Mouse (Mus musculus): ENCODE data around the gene Tspan7.
A peak's percentile ranks its signal among the peaks of the same experiment; 100 is the strongest.

The Tspan7 gene

DNA sequence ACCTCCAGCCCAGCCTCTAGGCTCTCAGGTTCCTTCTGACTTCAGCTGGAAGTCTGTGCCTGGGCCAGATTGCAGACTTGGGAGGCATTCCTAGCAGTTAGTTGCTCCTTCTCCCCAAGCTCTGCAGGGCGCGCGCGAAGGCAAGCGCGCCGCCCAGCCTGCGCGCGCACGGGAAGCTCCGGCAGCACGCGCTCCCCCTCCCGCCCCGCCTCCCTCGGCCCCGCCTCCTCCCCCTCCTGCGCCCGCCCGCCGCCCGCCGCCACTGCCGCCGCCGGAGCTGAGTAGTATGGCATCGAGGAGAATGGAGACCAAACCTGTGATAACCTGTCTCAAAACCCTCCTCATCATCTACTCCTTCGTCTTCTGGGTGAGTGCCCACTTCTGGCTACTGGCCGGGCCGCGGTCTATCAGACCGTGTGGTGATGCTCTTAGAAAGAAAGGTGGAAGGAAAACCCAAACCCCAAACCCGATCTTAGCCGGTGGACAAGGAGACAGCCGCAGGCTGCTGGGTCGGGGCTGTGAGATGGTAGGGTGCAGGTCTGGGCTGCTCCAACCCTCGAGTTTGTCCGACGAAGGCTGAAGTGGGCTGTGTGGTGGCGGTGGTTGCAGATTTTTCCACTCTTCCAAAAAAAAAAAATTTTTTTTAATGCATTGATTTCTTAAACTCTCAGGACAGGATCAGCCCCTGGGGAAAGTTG, at the start of gene Tspan7:
Tspan7 (plus strand) TSS at position 287 of the 698 bp plus-strand sequence.
- DNase-seq (ENCODE audit: low spot score in 2 of 2): no peak

DNA sequence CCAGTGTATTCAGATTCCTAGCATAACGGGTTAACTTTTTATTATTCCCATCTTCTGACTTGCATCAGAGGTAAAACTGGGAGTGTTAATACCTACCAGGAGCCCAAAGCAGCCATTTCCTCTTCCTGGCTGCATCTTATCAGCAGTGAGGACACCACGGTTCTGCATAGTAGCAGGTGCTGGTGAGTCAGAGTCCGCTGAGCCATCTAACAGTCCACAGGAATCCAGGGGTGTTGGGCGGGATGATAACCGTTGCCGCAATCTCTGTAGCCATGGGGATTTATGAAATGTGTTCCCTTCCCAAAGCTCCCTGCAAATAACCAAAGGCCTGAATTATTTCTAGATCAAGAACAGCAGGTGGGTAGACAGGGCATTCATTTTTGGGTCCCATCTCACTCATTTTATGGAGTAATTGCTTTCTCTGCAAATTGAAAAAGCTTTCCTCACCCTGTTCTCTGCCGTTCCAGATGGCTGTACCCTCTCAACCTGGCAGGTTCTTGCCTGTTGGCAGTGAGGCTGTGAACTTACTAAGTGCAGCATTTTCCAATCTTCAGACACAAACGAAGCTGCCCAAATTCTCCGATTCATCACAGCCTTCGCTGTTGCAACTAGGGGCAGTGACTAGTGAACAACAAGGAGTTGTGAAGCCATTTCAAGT, 35.5 kb upstream of the Tspan7 start:
- no peak for DNase-seq (ENCODE audit: low spot score in 2 of 2)

DNA sequence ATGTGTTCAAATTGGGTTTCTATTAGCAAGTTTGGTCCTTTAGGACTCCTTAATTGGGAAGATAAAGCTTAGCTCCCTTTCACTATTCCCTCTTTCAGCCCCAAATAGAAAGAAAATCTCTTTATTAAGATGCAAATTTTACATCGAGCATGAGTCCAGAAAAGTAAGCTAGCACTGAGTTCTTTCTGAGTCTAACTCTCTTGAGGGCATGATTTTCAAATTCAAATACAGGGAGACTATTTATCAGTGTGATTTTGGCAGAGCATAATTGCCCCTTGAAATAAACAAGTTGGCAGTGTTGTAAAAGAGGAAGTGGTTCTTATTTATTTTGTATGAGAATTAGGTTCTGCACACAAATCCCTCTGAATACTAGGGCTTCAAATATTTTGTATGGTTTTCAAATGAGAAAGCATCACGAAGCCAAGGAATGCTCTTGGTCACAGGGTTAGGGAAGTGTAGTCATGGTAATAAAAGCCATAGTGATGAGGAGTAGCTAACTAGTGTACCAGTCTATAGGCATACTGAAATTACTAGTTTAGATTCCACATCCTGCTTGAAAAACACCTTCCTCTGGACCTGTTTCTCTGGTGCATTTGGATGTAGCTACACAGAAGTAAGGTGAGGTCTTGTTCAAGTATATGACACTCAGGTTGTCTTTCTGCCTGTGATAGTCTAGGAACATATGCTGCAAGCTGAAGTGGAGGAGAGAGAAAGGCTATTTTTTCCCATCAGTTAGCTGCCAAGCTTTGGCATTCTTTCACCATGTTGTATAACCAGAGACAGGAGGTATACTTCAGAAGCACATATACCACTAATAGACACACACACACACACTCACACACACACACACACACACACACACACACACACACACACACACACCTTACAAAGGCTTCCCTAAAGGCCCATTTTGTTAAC, 34.6 kb upstream of the Tspan7 start:
- no peak for DNase-seq (ENCODE audit: low spot score in 2 of 2)

DNA sequence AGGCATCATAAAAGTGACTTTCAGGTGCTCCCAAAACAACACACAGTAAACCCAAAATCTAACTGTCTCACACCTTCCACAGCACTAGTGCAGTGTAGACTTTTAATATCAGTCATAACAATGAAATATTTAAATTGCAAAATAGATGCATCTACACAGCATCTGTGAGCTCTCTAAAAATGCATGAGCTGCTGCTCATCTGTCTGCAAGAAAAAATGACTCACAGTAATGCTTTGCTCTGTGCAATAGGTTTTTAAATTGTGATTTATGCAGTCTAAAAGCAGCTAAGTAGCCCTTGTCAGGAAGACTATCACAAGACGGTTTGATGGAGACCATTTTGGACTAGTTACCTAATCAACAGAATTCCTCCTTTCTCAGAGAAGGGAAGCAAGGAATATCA, 31.2 kb upstream of the Tspan7 start:
- no peak for DNase-seq (ENCODE audit: low spot score in 2 of 2)

DNA sequence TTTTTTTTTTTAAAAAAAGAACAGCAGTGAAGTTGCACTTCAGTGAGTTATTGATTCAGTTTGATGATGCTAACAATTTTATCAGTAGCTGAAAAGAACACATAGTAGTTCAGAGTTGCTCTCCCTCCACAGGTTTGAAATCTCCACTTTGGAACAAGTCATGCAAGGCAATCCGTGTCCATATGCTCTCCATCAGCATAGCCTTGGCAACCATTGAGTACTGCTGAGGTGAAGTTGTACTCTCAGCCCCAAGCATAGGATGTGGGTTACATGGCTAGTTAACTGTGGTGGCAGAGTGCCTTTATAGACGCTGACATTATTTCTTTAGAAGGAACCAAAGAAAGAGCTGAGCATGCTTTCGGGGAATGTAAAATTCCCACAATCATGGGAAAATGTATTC, 27.7 kb upstream of the Tspan7 start:
- no peak for DNase-seq (ENCODE audit: low spot score in 2 of 2)

DNA sequence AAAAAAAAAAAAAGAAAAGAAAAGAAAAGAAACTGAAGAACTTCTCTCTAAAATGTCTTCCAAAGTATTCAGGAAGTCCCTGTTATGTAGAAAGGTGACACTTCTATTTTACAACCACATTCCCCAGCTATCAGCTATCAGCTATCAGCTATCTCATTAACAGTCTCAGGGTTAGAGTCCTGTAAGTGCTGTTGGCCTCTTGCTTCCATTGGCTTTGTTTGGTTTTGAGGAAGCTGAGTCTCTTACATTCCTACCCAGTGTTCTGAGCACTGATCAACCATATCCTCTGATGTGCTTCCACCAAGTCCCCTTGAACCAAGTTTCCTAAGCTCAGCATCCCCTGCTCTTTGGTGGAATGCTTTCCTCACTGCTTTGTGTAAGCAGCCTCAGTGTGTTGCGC, 7.9 kb upstream of the Tspan7 start:
- no peak for DNase-seq (ENCODE audit: low spot score in 2 of 2)

DNA sequence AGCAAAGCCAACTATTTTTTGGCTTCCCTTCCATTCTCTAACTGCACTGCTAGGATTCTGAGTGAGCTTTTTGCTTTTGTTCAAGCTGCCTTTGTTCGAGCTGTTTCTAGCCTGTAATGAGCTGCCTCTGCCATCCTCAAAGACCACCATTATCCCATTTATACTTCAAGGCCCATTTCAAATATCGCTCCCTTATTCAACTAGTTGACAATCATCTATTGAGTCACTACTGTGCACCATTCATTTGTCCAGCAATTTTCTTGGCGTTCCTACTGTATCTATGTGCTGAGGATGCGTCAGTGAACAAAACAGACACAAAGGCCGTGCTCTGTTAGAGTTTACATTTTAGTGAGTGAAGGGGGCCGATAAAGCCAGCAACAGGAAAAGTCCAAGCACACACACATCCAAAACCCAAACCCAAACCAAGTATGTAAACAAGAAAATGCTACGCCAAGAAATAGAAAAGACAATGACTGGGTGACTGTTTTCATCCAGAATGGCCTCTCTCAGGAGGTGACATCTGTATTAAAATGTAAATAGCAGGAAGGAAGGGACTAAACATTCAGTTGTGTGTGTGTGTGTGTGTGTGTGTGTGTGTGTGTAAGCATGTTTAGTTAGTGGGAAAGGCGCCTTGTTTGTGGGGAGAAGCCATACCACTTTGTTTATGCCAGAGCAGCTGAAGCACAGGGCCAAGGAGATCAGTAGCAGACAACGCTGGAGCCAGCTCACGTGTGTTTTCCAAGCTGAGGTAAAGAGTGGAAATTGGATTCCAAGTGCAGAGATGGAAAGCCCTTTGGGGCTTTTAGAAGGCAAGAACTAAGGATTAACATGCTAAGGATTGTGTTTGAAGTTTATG, 5.7 kb upstream of the Tspan7 start:
- DNase-seq (ENCODE audit: low spot score in 2 of 2): no peak

DNA sequence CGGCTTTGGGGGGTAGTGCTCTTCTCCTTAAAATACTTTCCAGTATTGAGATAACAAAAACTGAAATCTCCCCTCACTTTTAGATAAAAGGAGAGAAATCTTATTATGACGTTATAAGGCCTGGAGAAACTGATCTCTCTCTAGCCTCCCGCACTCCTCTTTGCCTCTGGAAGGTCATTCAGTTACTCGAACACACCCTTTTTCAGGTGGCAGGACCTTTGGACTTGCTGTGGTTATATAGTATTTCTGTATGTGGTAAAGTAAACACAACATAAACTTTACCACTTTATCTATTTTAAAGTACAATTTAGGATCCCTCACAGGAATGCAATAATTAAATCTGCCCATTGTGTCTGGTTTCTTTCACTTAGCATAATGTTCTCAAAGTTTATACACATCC, 5.0 kb upstream of the Tspan7 start:
- no peak for DNase-seq (ENCODE audit: low spot score in 2 of 2)

DNA sequence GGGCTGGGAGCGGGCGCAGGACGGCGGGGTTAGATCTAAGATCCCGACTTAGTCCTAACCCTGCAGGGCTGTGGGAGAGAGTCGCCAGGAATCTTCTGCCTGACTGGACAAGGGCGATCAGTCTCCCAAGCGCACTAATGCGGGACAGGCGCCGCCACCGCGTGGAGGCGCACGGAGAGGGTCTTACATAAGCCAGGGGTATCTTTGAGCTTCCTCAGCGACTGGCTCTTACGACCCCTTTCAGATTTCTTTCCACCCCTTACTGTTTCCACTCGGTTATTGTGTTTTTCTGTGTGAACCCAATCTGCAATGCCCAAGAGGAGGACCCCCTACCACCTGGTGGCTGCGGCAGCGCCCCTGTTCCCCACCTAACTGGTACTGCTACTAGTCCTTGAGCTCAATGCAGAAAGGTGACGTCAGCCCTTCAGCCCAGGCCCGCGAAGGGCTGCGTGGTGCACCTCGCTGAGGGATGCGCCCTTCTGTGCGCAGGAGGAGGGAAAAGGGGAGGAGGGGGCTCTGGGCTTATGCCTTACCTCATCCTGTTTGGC, 780 bp downstream of the Tspan7 start:
- no peak for DNase-seq (ENCODE audit: low spot score in 2 of 2)

DNA sequence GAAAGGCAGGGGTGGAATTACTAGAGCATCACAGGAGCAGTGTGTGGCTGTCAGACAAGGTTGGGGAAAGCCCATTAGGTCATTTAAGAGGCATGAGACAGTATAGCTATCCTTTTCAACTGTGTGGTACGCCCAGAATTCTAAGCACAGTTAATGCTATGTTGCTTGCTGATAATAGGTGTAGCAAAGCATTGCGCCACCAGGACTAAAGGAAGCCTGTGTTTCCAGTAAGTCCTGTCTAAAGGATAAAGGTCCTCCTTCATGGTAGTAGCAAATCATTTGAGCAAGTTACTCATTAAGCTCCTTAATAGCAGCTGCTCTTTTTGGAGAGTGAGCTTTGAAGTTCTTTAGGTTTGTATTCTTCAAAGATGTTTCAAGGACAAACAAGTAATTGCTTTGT, 13.6 kb downstream of the Tspan7 start:
- no peak for DNase-seq (ENCODE audit: low spot score in 2 of 2)

DNA sequence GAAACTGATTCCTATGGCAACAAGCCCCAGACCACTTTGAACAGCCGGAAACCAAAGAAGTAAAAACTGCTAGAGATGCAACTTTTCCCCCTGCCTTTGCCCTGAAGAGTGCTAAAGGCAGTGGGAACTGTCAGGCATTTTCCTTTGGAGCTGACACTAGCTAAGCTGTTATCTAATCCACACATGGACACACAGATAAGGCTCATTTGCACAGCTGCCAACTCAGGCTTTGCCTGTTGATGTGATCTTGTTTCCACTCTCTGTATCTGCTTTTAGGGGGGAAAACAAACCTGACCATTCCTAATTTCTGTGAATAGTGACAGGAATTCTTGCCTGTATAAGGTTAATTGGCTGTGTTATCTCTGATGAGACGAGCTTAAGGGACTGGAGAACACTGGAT, 17.7 kb downstream of the Tspan7 start:
- DNase-seq (ENCODE audit: low spot score in 2 of 2): no peak

DNA sequence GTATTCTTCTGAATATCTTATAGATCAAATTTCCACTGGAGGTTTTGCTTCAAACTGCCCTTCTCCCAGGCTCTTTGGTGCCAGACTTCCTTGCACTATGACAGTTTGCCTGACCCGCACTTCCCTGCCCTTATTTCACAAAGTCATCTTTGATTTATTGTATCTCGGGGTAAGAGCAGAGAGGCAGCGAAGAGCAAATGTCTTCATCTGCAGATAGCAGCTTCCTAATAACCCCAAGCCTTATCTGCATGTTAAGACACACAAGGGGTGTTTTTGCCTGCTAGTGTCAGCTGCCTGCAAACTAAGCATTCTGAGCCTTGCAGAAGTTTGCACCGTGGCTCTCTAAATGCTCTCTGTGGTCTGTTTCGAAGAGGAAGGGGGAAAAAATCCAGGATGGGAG, 29.5 kb downstream of the Tspan7 start:
- DNase-seq (ENCODE audit: low spot score in 2 of 2): no peak

DNA sequence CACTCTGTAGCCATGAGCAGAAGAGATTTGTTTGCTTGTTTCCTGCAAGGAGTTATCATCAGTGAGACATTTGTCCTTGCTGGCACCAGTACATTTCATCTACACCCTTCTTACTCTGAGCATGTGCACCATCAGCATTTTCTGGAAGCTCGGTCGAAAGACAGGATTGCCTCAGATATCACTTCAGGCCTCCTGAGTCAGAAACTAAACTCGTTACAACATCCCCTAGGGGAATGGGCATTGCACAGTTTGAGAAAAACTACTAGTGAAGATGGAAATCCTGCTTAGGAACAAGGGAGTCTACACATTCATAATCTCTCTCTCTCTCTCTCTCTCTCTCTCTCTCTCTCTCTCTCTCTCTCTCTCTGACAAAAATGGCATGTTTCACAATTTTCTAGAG, 30.0 kb downstream of the Tspan7 start:
- no peak for DNase-seq (ENCODE audit: low spot score in 2 of 2)

DNA sequence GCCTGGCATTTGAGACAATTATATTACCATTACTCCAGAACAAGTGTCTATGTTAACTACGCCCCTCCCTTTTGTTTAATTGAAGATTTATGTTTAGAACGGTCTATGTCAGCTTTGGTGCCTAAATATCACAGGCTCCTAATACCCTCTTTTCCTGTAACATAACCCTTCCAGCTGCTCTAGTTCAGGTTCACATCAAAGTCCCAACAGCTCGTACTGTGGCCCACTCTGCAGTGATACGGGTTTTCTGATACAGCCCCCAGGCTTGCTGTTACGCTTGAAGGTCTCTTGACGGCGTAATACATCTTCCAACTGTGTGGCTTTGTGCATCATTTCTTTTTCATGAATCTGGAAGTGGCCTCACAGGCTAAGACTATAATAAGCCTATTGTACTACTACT, 31.5 kb downstream of the Tspan7 start:
- no peak for DNase-seq (ENCODE audit: low spot score in 2 of 2)

DNA sequence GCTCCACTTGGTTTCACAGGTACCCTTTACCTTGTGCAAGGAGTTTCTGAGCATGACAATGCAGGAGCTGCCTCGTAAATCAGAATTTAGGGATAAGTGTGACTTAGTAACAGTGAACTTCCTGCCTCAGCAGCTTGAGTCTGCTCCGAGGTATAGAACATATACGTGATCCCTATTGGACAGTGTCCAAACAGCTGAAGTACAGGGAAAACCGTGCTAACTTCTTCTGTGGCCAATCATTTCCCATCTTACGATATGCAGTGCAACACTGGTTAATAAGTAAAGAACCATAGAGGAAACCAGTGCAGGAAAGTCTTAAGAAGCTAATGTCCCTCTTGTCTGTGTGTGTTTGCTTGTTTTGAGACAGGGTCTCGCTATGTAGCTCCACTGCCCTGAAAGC, 32.0 kb downstream of the Tspan7 start:
- no peak for DNase-seq (ENCODE audit: low spot score in 2 of 2)

DNA sequence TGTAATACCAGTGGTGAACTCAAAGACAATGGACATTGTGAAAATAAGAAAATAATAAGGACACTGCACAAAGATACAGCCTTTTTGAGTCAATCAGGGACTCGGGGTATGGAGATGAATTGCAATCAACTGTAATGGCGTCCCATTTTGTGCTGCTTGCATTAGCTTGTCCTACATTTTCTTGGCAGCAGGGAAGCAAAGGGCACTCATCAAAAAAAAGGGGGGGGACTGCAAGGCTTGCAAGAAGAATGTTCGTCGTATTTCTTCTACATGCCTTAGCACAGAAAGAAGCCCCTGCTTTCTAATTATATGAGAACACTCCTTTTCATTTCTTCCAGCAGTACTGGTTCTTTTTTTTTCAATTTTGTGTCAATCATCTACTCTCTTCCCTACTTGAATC, 32.8 kb downstream of the Tspan7 start:
- DNase-seq (ENCODE audit: low spot score in 2 of 2): no peak

DNA sequence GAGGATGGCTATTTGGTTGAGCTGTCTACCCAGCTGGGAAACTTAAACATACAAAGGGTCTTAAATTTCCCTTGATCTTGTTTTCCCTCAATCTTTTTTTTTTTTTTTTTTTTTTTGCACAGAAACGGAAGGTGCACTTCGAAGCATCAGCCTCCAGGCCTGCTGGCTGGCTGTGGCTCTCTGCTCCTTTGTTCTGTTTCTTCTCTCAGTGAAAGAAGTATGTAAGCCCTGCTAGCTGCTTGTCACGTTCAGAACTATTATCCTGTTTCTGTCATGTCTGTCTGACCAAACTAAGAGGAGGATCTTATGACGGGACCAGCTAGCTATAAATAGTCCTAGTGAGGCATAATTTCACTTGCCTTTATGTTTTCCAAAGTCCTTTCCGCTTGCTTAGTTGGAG, 33.6 kb downstream of the Tspan7 start:
- no peak for DNase-seq (ENCODE audit: low spot score in 2 of 2)

DNA sequence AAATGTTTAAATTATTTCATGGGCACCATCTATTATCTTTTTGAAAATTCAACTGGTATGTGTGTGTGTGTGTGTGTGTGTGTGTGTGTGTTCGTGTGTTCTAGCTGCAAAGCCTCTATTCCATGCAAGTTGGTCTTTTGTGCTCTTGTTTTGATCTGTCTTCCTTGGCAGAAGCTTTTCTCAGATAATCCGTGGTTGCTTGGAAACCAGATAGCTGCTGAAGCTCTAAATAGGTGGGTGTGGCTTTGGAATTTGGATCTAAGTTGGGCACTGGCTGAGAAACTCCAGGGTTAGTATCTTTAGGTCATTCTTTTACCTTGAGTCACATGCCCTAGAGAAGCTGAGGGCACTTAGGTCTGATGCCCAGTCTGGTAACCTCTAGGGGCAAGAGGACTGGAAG, 50.5 kb downstream of the Tspan7 start:
- no peak for DNase-seq (ENCODE audit: low spot score in 2 of 2)

DNA sequence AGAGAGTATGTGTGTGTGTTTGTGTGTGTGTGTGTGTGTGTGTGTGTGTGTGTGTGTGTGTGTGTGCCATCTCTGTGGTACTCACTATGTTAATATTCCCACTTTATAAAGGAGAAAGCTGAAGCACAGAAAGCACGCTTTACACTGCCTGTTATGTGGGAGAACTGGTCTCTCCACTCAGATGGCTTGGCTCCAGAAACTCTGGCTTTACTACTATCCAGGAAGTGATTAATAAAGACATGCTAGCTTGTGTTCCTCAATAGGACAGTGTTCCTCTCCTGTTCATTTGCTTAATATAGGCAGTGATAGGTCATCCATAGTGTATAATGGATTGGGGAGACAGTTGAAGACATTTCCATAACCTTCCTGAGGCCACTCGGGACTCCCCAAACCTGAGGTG, 54.1 kb downstream of the Tspan7 start:
- DNase-seq (ENCODE audit: low spot score in 2 of 2): no peak

DNA sequence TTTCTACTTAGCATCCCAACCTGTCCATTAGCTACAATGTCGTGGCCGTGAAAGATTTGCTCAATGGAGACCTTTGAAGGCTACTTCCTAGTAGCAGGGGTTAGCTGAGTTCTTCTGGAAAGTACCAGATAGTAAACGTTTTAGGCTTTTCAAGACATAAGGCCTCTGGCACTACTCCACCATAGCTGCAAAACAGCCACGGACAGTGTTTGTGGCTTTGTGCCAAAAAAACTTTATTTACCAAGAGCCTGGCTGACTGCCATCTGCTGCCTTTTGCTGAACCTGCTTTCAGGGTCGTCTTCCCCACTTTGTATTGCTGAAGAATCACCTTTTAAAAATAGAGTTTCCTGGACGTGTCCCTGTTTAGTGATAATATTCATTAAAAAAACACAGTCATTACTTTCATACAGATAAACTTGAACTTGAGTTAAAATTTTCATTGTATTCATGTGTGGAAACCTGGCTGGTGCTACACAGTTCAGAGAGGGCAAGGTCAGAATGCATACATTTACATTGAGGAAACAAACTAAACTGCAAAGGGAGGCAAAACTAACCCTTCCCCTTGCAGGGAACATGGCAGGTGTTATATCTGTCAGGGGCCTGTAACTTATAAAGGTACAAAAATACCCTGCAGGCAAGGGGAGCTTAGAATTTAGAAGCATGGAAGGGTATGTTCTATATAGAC, 54.7 kb downstream of the Tspan7 start:
- DNase-seq (ENCODE audit: low spot score in 2 of 2): peak in 1 of 2 experiments; percentile 1

DNA sequence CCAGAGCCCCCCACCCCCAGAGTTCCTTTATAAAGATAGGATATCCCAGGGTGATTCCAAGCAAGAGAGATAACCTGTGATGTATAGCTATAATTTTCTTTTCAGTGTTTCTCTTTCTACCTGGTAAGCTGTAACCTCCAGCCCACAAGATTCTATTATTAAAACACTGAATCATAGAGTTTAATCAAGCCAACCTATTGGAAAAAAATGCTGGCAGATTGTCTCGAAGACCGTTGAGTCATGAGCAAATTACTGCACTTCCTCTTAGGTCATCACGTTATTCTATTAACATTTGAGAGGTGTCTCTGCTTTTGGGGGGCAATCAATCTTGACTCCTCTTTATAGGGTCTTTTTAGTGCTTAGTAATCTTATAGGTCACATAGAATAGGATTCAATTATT, 61.9 kb downstream of the Tspan7 start:
- no peak for DNase-seq (ENCODE audit: low spot score in 2 of 2)

Data from spleen, postnatal 36 days (tissue).